Mouse (Mus musculus) CH12.LX (cell line): Measurements from ENCODE around the gene Atad5.

Experiments used
- BHLHE40 ChIP-seq: IDR thresholded peaks from 2 replicates; pipeline ENCODE4 v1.6.1; 2011; ENCODE audit warnings: mild to moderate bottlenecking, low read depth, low read length, improper control_type of control experiment
- CTCF ChIP-seq, 2 experiments: IDR thresholded peaks in 1 of 2; conservative IDR thresholded peaks in 1 of 2; 2 replicates each; pipeline ENCODE4 v1.5.1; 2011 to 2012; ENCODE audit warnings: low read depth in 2 of 2, low read length in 2 of 2, improper control_type of control experiment in 1 of 2, inconsistent platforms in 1 of 2, mild to moderate bottlenecking in 1 of 2, moderate library complexity in 1 of 2
- ELF1 ChIP-seq: IDR thresholded peaks from 2 replicates; pipeline ENCODE4 v1.6.1; 2014; ENCODE audit warnings: low read depth, mild to moderate bottlenecking, inconsistent platforms, low read length, improper control_type of control experiment
- HCFC1 ChIP-seq: IDR thresholded peaks from 2 replicates; pipeline ENCODE4 v1.6.1; 2012; ENCODE audit warnings: low read depth, mild to moderate bottlenecking, inconsistent platforms, low read length, improper control_type of control experiment
- IRF4 ChIP-seq: IDR thresholded peaks from 2 replicates; pipeline ENCODE4 v1.6.1; 2014; ENCODE audit warnings: low read depth, mild to moderate bottlenecking, inconsistent platforms, low read length, improper control_type of control experiment
- POLR2A ChIP-seq: IDR thresholded peaks from 2 replicates; pipeline ENCODE4 v1.6.1; 2011; ENCODE audit warnings: low read depth, mild to moderate bottlenecking, improper control_type of control experiment, low read length
- RAD21 ChIP-seq: IDR thresholded peaks from 2 replicates; pipeline ENCODE4 v1.6.1; 2011; ENCODE audit warnings: low read depth, mild to moderate bottlenecking, low read length, improper control_type of control experiment, moderate library complexity
- TBP ChIP-seq: conservative IDR thresholded peaks from 2 replicates; pipeline ENCODE4 v1.6.1; 2011; ENCODE audit warnings: low read depth, low read length, improper control_type of control experiment
- USF2 ChIP-seq: conservative IDR thresholded peaks from 2 replicates; pipeline ENCODE4 v1.6.1; 2011; ENCODE audit warnings: low read depth, low read length, improper control_type of control experiment

- TF ChIP-seq CTCF (conservative IDR thresholded peaks at IDR 0.05 in 1 of 2, IDR thresholded peaks at IDR 0.05 in 1 of 2; ENCODE audit: low read depth in 2 of 2, low read length in 2 of 2), result no peak
- no peak for TF ChIP-seq RAD21
- TF ChIP-seq IRF4, result no peak
- no peak for TF ChIP-seq TBP
- TF ChIP-seq USF2, result no peak
- TF ChIP-seq HCFC1, result no peak
- TF ChIP-seq BHLHE40, result no peak
- no peak for TF ChIP-seq POLR2A
- TF ChIP-seq ELF1, result no peak
These were observed 48.6 kb downstream of the Atad5 start for GRCm38 (mm10) chr11:80137773-80138172.
